Mouse (Mus musculus) MN1 (cell line): ENCODE measurements around the gene Tmem107.
"Not testable (repeated sequence)": the region's sequence is repeated elsewhere in the genome, so short reads cannot be mapped to it uniquely, and the experiment has no call there.

Source experiments
- DNase-seq: peaks from one replicate; pipeline ENCODE4 v3.0.0-alpha.2; 2016; ENCODE audit warnings: low spot score

The Tmem107 gene

GRCm38 (mm10) chr11:69093856-69094255 is 23.2 kb downstream of the Tmem107 start:
- DNase-seq, result not testable (repeated sequence)

- DNase-seq, result peak; percentile 98
Measured at GRCm38 (mm10) chr11:69094697-69095429, 24.3 kb downstream of the Tmem107 start, which contains the start of gene Per1. TSS of gene Per1 (plus strand) at chr11:69095217.

GRCm38 (mm10) chr11:69095511-69096231 is 25.1 kb downstream of the Tmem107 start:
- DNase-seq, result no peak

- DNase-seq, result no peak
Measured at GRCm38 (mm10) chr11:69096360-69096986, 25.9 kb downstream of the Tmem107 start.

GRCm38 (mm10) chr11:69096987-69097900 is 26.6 kb downstream of the Tmem107 start:
- DNase-seq, result peak; percentile 92

- DNase-seq, result no peak
Measured at GRCm38 (mm10) chr11:69098039-69098761, 27.6 kb downstream of the Tmem107 start.

GRCm38 (mm10) chr11:69098762-69099091 is 28.1 kb downstream of the Tmem107 start:
- DNase-seq, result peak; percentile 97

- DNase-seq, result peak; percentile 69
Measured at GRCm38 (mm10) chr11:69099177-69099914, 28.7 kb downstream of the Tmem107 start.

- peak; percentile 92 for DNase-seq
Measured at GRCm38 (mm10) chr11:69099915-69100345, 29.3 kb downstream of the Tmem107 start.

- DNase-seq, result no peak
Measured at GRCm38 (mm10) chr11:69100639-69101360, 30.2 kb downstream of the Tmem107 start.

GRCm38 (mm10) chr11:69101604-69102402 is 31.2 kb downstream of the Tmem107 start:
- no peak for DNase-seq

GRCm38 (mm10) chr11:69102403-69102725 is 31.8 kb downstream of the Tmem107 start:
- peak; percentile 79 for DNase-seq

- DNase-seq, result no peak
Measured at GRCm38 (mm10) chr11:69103121-69103520, 32.5 kb downstream of the Tmem107 start.

GRCm38 (mm10) chr11:69103531-69104435 is 33.2 kb downstream of the Tmem107 start:
- no peak for DNase-seq

GRCm38 (mm10) chr11:69104487-69104886 is 33.9 kb downstream of the Tmem107 start:
- no peak for DNase-seq

- no peak for DNase-seq
Measured at GRCm38 (mm10) chr11:69105227-69105626, 34.6 kb downstream of the Tmem107 start.

- no peak for DNase-seq
Measured at GRCm38 (mm10) chr11:69105796-69106195, 35.2 kb downstream of the Tmem107 start.

GRCm38 (mm10) chr11:69106299-69106698 is 35.7 kb downstream of the Tmem107 start:
- DNase-seq, result no peak
